Mouse (Mus musculus) regulatory T cell (primary cell): ENCODE measurements around the gene Cdkal1.

ENCODE experiments used
- in situ Hi-C: fragments of 300-600 bp; cut with MboI, MseI; formaldehyde crosslinking; loops from one replicate; pipeline ENCODE4 v1.15.1; 2025; ENCODE audit warnings: high pct_unique_total_duplicates

The Cdkal1 gene

GRCm38 (mm10) chr13:29503147-29504044 is 352.1 kb downstream of the Cdkal1 start:
- in situ Hi-C loops = no loop called here

- in situ Hi-C loops = no loop called here
Measured at GRCm38 (mm10) chr13:29502481-29503146, 352.9 kb downstream of the Cdkal1 start.

GRCm38 (mm10) chr13:29501173-29501572 is 354.3 kb downstream of the Cdkal1 start:
- in situ Hi-C loops = no loop called here

- in situ Hi-C loops = no loop called here
Measured at GRCm38 (mm10) chr13:29499750-29500149, 355.7 kb downstream of the Cdkal1 start.

- in situ Hi-C loops = no loop called here
Measured at GRCm38 (mm10) chr13:29497286-29497685, 358.2 kb downstream of the Cdkal1 start.

- in situ Hi-C loops = no loop called here
Measured at GRCm38 (mm10) chr13:29490341-29490740, 365.1 kb downstream of the Cdkal1 start.

GRCm38 (mm10) chr13:29489476-29489875 is 366.0 kb downstream of the Cdkal1 start:
- in situ Hi-C loops = no loop called here

- in situ Hi-C loops = no loop called here
Measured at GRCm38 (mm10) chr13:29486709-29487108, 368.8 kb downstream of the Cdkal1 start.

GRCm38 (mm10) chr13:29483950-29484349 is 371.5 kb downstream of the Cdkal1 start:
- in situ Hi-C loops = no loop called here

GRCm38 (mm10) chr13:29482147-29482863 is 373.2 kb downstream of the Cdkal1 start:
- in situ Hi-C loops = no loop called here

GRCm38 (mm10) chr13:29476421-29476820 is 379.1 kb downstream of the Cdkal1 start:
- in situ Hi-C loops = no loop called here

GRCm38 (mm10) chr13:29474301-29474700 is 381.2 kb downstream of the Cdkal1 start:
- in situ Hi-C loops = no loop called here

GRCm38 (mm10) chr13:29473779-29474178 is 381.7 kb downstream of the Cdkal1 start:
- in situ Hi-C loops = no loop called here

GRCm38 (mm10) chr13:29462271-29462670 is 393.2 kb downstream of the Cdkal1 start:
- in situ Hi-C loops = no loop called here

- in situ Hi-C loops = no loop called here
Measured at GRCm38 (mm10) chr13:29460741-29461140, 394.7 kb downstream of the Cdkal1 start.

- in situ Hi-C loops = no loop called here
Measured at GRCm38 (mm10) chr13:29458385-29458784, 397.1 kb downstream of the Cdkal1 start.

- in situ Hi-C loops = no loop called here
Measured at GRCm38 (mm10) chr13:29437067-29437466, 418.4 kb downstream of the Cdkal1 start.

GRCm38 (mm10) chr13:29434726-29435125 is 420.7 kb downstream of the Cdkal1 start:
- in situ Hi-C loops = no loop called here

GRCm38 (mm10) chr13:29430919-29431318 is 424.6 kb downstream of the Cdkal1 start:
- in situ Hi-C loops = no loop called here

GRCm38 (mm10) chr13:29429877-29430276 is 425.6 kb downstream of the Cdkal1 start:
- in situ Hi-C loops = no loop called here

- in situ Hi-C loops = no loop called here
Measured at GRCm38 (mm10) chr13:29429196-29429595, 426.3 kb downstream of the Cdkal1 start.

GRCm38 (mm10) chr13:29416450-29417136 is 438.9 kb downstream of the Cdkal1 start:
- in situ Hi-C loops = no loop called here
